11 mouse cellular contexts compared by ENCODE assay signal in genomic region chr4:142474626-142475025, GRCm38 (mm10).
DNase-seq lines count a peak whose midpoint lies in the region; ATAC-seq and TF ChIP-seq lines count a peak whose summit lies in the region.
"Had no signal": no experiment of that assay in that cellular context is flagged by ENCODE, and none has a peak within 500 bp of the region (broad histone marks: within the 10 kb centered on the region; RNA-seq: fewer than 3 reads in every experiment).

No protein-coding gene starts in this region.

- H3K4me2 ChIP-seq in embryonic facial prominence, embryonic 14.5 days (ENCODE audit: low read depth, low read length): peak overlapping the region; percentile 47; the same call in 1 of the 2 replicates
- H3K4me2 ChIP-seq in forebrain, postnatal 0 days (ENCODE audit: low read depth): peak overlapping the region; percentile 51
- peak overlapping the region; percentile 65 for H3K4me2 ChIP-seq in midbrain, postnatal 0 days (ENCODE audit: low read depth, low read length, poor library complexity, severe bottlenecking)

- no peaks in the 10 kb centered on the region for H3K27me3 ChIP-seq in embryonic facial prominence, embryonic 14.5 days (replicated peaks; ENCODE audit: control insufficient read depth, insufficient read depth, low read length)
- H3K27me3 ChIP-seq in forebrain, postnatal 0 days (ENCODE audit: insufficient read depth, low read length): no peaks in the 10 kb centered on the region
- H3K27me3 ChIP-seq in midbrain, postnatal 0 days (ENCODE audit: insufficient read depth, low read length): no peaks in the 10 kb centered on the region

- no peaks in the 10 kb centered on the region for H3K9me3 ChIP-seq in embryonic facial prominence, embryonic 14.5 days (ENCODE audit: control insufficient read depth, low read length)
- no peaks in the 10 kb centered on the region for H3K9me3 ChIP-seq in forebrain, postnatal 0 days (ENCODE audit: low read length)
- H3K9me3 ChIP-seq in midbrain, postnatal 0 days (ENCODE audit: low read length): no peaks in the 10 kb centered on the region
- H3K9me3 ChIP-seq: heart, embryonic 10.5 days had no signal

- H3K4me1 ChIP-seq in embryonic facial prominence, embryonic 14.5 days (ENCODE audit: control insufficient read depth, insufficient read depth, low read length): peaks cover 17% of the 10 kb centered on the region
- no peaks in the 10 kb centered on the region; the same call in 1 of the 2 replicates for H3K4me1 ChIP-seq in forebrain, postnatal 0 days (ENCODE audit: insufficient read depth)
- peaks cover 4% of the 10 kb centered on the region; the same call in 1 of the 2 replicates for H3K4me1 ChIP-seq in midbrain, postnatal 0 days (ENCODE audit: insufficient read depth, low read length)
- H3K4me1 ChIP-seq: heart, embryonic 10.5 days had no signal

- intact Hi-C loops in left cerebral cortex, adult 2 months (cut with DNase I): loop anchor here (10.0 kb wide), 2 partner anchors 80 to 410 kb away; no protein-coding TSS in a partner anchor

- no peak for DNase-seq in left cerebral cortex, adult 2 months (ENCODE audit: extremely low spot score in 1 of 2, low spot score in 2 of 2)
- no peak for DNase-seq in left cerebral cortex, adult 9 months (ENCODE audit: low spot score in 2 of 2)
- DNase-seq in embryonic facial prominence, embryonic 14.5 days (ENCODE audit: low spot score): no peak
- DNase-seq in forebrain, postnatal 0 days: no peak
- DNase-seq in midbrain, postnatal 0 days (ENCODE audit: low spot score): no peak
- no peak for DNase-seq in frontal cortex, adult 2 months (ENCODE audit: extremely low spot score in 1 of 2, low spot score in 1 of 2)
- DNase-seq in layer of hippocampus, adult 2 months (ENCODE audit: low spot score in 2 of 2): no peak
- DNase-seq: thymus, postnatal 25 days had no signal

- H3K36me3 ChIP-seq in embryonic facial prominence, embryonic 14.5 days (ENCODE audit: control insufficient read depth, insufficient read depth, low read length): no peaks in the 10 kb centered on the region
- H3K36me3 ChIP-seq in forebrain, postnatal 0 days (ENCODE audit: insufficient read depth): no peaks in the 10 kb centered on the region
- H3K36me3 ChIP-seq in midbrain, postnatal 0 days (ENCODE audit: insufficient read depth, low read length): no peaks in the 10 kb centered on the region
- H3K36me3 ChIP-seq: G1E; heart, embryonic 10.5 days had no signal

- TF ChIP-seq CTCF in left cerebral cortex, adult 2 months (IDR thresholded peaks at IDR 0.05): no peak
- TF ChIP-seq CTCF in forebrain, postnatal 0 days (IDR thresholded peaks at IDR 0.05; ENCODE audit: low read depth): no peak
- TF ChIP-seq CTCF in midbrain, postnatal 0 days (IDR thresholded peaks at IDR 0.05): no peak
- TF ChIP-seq CTCF in layer of hippocampus, adult 2 months (conservative IDR thresholded peaks at IDR 0.05): no peak

- no peak for ATAC-seq in embryonic facial prominence, embryonic 14.5 days (ENCODE audit: low read depth)
- no peak for ATAC-seq in forebrain, postnatal 0 days
- no peak for ATAC-seq in midbrain, postnatal 0 days (ENCODE audit: low FRiP score)
- ATAC-seq: inflammation-experienced regulatory T-cells, adult 6 months had no signal

- H3K9ac ChIP-seq in embryonic facial prominence, embryonic 14.5 days (ENCODE audit: low read depth, low read length): no peak overlapping the region
- H3K9ac ChIP-seq in forebrain, postnatal 0 days: no peak overlapping the region
- no peak overlapping the region for H3K9ac ChIP-seq in midbrain, postnatal 0 days (replicated peaks; ENCODE audit: low read length, poor library complexity, severe bottlenecking)

- H3K4me3 ChIP-seq in left cerebral cortex, adult 2 months: peak overlapping the region; percentile 4; the same call in 1 of the 2 replicates
- 0 out of 2 replicates have a peak overlapping the region, but pooled peaks have one; percentile 3 for H3K4me3 ChIP-seq in embryonic facial prominence, embryonic 14.5 days (ENCODE audit: low read depth, low read length)
- peak overlapping the region; percentile 7; the same call in 1 of the 2 replicates for H3K4me3 ChIP-seq in forebrain, postnatal 0 days (ENCODE audit: low read depth, low read length)
- H3K4me3 ChIP-seq in midbrain, postnatal 0 days (ENCODE audit: low read depth, low read length): peak overlapping the region; percentile 23
- no peak overlapping the region for H3K4me3 ChIP-seq in layer of hippocampus, adult 2 months
- H3K4me3 ChIP-seq: heart, embryonic 10.5 days had no signal

- no peak overlapping the region for H3K27ac ChIP-seq in left cerebral cortex, adult 2 months
- H3K27ac ChIP-seq in embryonic facial prominence, embryonic 14.5 days (replicated peaks; ENCODE audit: low read depth, low read length): no peak overlapping the region
- no peak overlapping the region for H3K27ac ChIP-seq in forebrain, postnatal 0 days (ENCODE audit: low read depth, low read length)
- H3K27ac ChIP-seq in midbrain, postnatal 0 days (ENCODE audit: low read depth, low read length): no peak overlapping the region
- no peak overlapping the region for H3K27ac ChIP-seq in layer of hippocampus, adult 2 months
- H3K27ac ChIP-seq: heart, embryonic 10.5 days had no signal

- WGBS in embryonic facial prominence, embryonic 14.5 days: 63% methylated on average over 7 of the region's 7 CpGs
- 50% methylated on average over 7 of the region's 7 CpGs for WGBS in forebrain, postnatal 0 days
- 71% methylated on average over 7 of the region's 7 CpGs for WGBS in midbrain, postnatal 0 days
